Mouse (Mus musculus): ENCODE results near the gene Tsc22d4. TPM values are rescaled to one million over a fixed set of nuclear protein-coding genes. Genes with fewer than 3 reads are reported as not detected.

Tsc22d4 gene
- polyA plus RNA-seq, 1 experiment = 48.1 TPM

DNA sequence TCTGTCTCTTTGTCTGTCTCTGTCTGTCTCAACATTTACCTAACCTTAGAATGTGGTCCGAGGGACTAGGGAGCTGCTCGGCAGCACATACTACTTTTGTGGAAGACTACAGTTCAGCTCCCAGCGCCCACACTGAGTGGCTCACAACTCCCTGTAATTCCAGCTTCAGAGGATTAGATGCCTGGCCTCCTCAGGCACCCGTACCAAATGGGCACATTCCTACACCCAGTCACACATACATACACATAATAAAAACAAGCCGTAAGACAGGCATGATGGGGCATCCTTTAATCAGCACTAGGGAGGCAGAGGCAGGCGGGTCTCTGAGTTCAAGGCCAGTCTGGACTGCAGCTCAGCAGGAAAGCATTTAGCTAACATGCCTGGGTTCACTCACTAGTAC, 2.7 kb upstream of the Tsc22d4 start:
- Histone ChIP-seq H3K27me3 (ENCODE audit: control insufficient read depth, insufficient read depth, insufficient read length) (no peaks in the 10 kb centered on the region), H3ac (ENCODE audit: control insufficient read depth, insufficient read length) (no peak overlapping the region), H3K36me3 (ENCODE audit: control insufficient read depth, insufficient read depth) (no peaks in the 10 kb centered on the region), H3K4me2 (ENCODE audit: low read depth) (no peak overlapping the region), H3K4me3 (no peak overlapping the region), H3K79me2 (ENCODE audit: control insufficient read depth, insufficient read depth) (peaks cover 16% of the 10 kb centered on the region)
- TF ChIP-seq REST (IDR thresholded peaks at IDR 0.05; ENCODE audit: insufficient read depth, insufficient read length) (no peak), POLR2A (IDR thresholded peaks at IDR 0.05; ENCODE audit: insufficient read length, low read depth) (no peak), SRF (IDR thresholded peaks at IDR 0.05; ENCODE audit: control insufficient read depth, insufficient read length, low read depth) (no peak), CEBPB (IDR thresholded peaks at IDR 0.05; ENCODE audit: insufficient read depth, poor library complexity, severe bottlenecking) (no peak), USF1 (IDR thresholded peaks at IDR 0.05; ENCODE audit: low read depth) (no peak)

DNA sequence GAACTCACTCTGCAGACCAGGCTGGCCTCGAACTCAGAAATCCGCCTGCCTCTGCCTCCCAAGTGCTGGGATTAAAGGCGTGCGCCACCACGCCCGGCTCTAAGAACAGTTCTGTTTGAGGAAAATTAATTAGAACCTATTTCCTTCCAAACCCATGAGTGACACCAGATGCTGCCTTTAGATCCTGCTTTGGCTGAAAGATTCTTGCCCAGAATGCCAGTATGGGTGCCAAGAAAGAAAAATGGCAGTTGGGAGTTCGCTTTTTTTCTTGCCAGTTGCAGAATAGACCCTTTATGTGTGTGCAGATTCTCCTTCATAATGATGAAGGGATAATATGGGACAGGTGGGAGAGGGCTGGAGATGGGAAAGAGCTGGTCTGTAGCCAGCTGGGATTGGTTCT, 1.3 kb upstream of the Tsc22d4 start:
- no peak for TF ChIP-seq MYOD1 (IDR thresholded peaks at IDR 0.05; ENCODE audit: control insufficient read depth in 1 of 3, insufficient read length in 2 of 3, low read depth in 2 of 3)
- no peak for TF ChIP-seq TCF12 (IDR thresholded peaks at IDR 0.05; ENCODE audit: insufficient read depth, poor library complexity, severe bottlenecking)
- TF ChIP-seq POLR2AphosphoS2 (IDR thresholded peaks at IDR 0.05; ENCODE audit: insufficient read length, low read depth) = no peak
- no peak for TF ChIP-seq CEBPB (IDR thresholded peaks at IDR 0.05; ENCODE audit: insufficient read depth, poor library complexity, severe bottlenecking)
- no peak for TF ChIP-seq MYOG (IDR thresholded peaks at IDR 0.05; ENCODE audit: control insufficient read depth in 1 of 3, insufficient read depth in 1 of 3, insufficient read length in 2 of 3, low read depth in 2 of 3)
- no peaks in the 10 kb centered on the region for H3K27me3 ChIP-seq (ENCODE audit: control insufficient read depth, insufficient read depth, insufficient read length)
- H3K36me3 ChIP-seq (ENCODE audit: control insufficient read depth, insufficient read depth) = no peaks in the 10 kb centered on the region
- H3K79me2 ChIP-seq (ENCODE audit: control insufficient read depth, insufficient read depth) = peaks cover 25% of the 10 kb centered on the region
- H3ac ChIP-seq (ENCODE audit: control insufficient read depth, insufficient read length) = no peak overlapping the region
- H3K4me3 ChIP-seq = no peak overlapping the region
- H3K4me2 ChIP-seq (ENCODE audit: low read depth) = no peak overlapping the region

DNA sequence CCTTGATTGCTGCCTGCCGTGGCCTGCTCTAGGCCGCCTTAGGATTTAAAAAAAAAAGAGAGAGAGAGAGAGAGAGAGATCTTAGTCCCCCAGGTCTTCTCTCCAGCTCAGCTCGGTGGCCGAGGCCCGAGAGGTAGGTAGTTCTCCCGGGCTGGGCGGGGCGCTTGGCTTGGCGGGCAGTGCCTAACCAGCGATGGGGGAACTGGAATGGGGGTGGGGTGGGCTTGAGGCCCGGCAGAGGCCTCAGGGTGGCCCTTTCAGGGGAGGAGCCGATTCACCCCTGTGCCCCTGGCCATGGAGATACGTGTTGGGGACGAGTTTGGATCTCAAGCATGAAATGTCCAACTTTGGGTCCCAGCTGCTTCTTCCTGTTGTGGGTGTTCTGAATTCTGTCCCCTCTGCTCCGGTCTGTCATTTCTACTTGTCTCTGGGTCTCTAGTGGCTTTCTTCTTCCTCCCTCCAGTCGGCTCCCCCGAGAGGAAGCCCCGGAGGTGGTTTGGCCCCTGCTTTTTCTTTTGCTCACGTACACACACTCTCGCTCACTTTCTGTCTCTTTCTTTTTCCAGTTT, 836 bp downstream of the Tsc22d4 start:
- peaks cover 5% of the 10 kb centered on the region for H3K36me3 ChIP-seq (ENCODE audit: control insufficient read depth, insufficient read depth)
- H3K4me3 ChIP-seq = peak overlapping the region; percentile 97
- H3K27me3 ChIP-seq (ENCODE audit: control insufficient read depth, insufficient read depth, insufficient read length) = no peaks in the 10 kb centered on the region
- TF ChIP-seq MYOG (IDR thresholded peaks at IDR 0.05; ENCODE audit: control insufficient read depth in 1 of 3, insufficient read depth in 1 of 3, insufficient read length in 2 of 3, low read depth in 2 of 3) (no peak), REST (IDR thresholded peaks at IDR 0.05; ENCODE audit: insufficient read depth, insufficient read length) (no peak), CEBPB (IDR thresholded peaks at IDR 0.05; ENCODE audit: insufficient read depth, poor library complexity, severe bottlenecking) (no peak), E2F4 (IDR thresholded peaks at IDR 0.05; ENCODE audit: insufficient read depth) (no peak), SRF (IDR thresholded peaks at IDR 0.05; ENCODE audit: control insufficient read depth, insufficient read length, low read depth) (no peak), MAX (IDR thresholded peaks at IDR 0.05; ENCODE audit: low read depth) (no peak), POLR2A (IDR thresholded peaks at IDR 0.05; ENCODE audit: insufficient read length, low read depth) (no peak), TCF12 (IDR thresholded peaks at IDR 0.05; ENCODE audit: insufficient read depth, poor library complexity, severe bottlenecking) (no peak)
- H3K79me2 ChIP-seq (ENCODE audit: control insufficient read depth, insufficient read depth) = peaks cover 27% of the 10 kb centered on the region
- H3ac ChIP-seq (ENCODE audit: control insufficient read depth, insufficient read length) = peak overlapping the region; percentile 76
- peak overlapping the region; percentile 94 for H3K4me2 ChIP-seq (ENCODE audit: low read depth)

DNA sequence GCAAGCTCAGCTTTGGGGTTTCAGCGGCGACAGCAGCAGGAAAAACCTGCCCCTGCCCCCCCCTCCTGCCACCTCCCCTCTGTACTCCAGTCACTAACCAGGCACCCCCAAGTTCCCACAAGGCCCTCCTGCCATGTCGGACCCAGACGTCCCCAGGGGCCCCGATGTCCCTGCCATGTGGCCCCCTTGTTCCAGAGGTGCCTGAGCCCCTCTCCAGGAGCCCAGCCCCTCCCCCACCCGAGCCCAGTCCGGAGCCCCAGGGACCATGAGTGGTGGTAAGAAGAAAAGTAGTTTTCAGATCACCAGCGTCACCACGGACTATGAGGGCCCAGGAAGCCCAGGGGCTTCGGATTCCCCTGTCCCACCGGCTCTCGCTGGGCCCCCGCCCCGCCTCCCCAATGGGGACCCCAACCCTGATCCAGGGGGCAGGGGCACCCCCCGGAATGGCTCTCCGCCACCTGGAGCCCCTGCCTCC, 1.4 kb downstream of the Tsc22d4 start:
- Histone ChIP-seq H3K4me3 (peak overlapping the region; percentile 97), H3K27me3 (ENCODE audit: control insufficient read depth, insufficient read depth, insufficient read length) (no peaks in the 10 kb centered on the region), H3K36me3 (ENCODE audit: control insufficient read depth, insufficient read depth) (peaks cover 5% of the 10 kb centered on the region)

DNA sequence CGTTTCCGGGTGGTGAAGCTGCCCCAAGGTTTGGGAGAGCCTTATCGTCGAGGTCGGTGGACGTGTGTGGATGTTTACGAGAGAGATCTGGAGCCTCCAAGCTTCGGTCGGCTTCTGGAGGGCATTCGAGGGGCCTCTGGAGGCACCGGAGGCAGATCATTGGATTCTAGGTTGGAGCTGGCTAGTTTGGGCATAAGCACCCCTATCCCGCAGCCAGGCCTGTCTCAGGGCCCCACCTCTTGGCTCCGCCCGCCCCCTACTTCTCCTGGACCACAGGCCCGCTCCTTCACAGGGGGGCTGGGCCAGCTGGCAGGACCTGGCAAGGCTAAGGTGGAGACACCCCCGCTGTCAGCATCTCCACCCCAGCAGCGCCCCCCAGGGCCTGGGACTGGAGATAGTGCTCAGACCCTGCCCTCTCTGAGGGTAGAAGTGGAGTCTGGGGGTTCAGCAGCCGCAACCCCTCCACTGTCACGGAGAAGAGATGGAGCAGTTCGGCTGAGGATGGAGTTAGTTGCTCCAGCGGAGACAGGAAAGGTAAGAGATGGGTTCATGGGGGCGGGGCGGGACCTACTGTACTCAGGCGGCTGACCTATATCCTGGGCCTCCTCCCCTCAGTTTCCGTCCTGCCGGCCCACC, 1.9 kb downstream of the Tsc22d4 start:
- Histone ChIP-seq H3K79me2 (ENCODE audit: control insufficient read depth, insufficient read depth) (peaks cover 27% of the 10 kb centered on the region), H3K36me3 (ENCODE audit: control insufficient read depth, insufficient read depth) (peaks cover 5% of the 10 kb centered on the region)

More for the DNA sequence above, 1.4 kb downstream of the Tsc22d4 start:
- H3ac ChIP-seq (ENCODE audit: control insufficient read depth, insufficient read length) = peak overlapping the region; percentile 76
- TF ChIP-seq TCF12 (IDR thresholded peaks at IDR 0.05; ENCODE audit: insufficient read depth, poor library complexity, severe bottlenecking) (no peak), CEBPB (IDR thresholded peaks at IDR 0.05; ENCODE audit: insufficient read depth, poor library complexity, severe bottlenecking) (no peak), POLR2AphosphoS2 (IDR thresholded peaks at IDR 0.05; ENCODE audit: insufficient read length, low read depth) (no peak), MAX (IDR thresholded peaks at IDR 0.05; ENCODE audit: low read depth) (no peak), TCF3 (IDR thresholded peaks at IDR 0.05; ENCODE audit: insufficient read length, low read depth) (no peak), SRF (IDR thresholded peaks at IDR 0.05; ENCODE audit: control insufficient read depth, insufficient read length, low read depth) (no peak), MYOD1 (IDR thresholded peaks at IDR 0.05; ENCODE audit: control insufficient read depth in 1 of 3, insufficient read length in 2 of 3, low read depth in 2 of 3) (no peak)
- H3K4me2 ChIP-seq (ENCODE audit: low read depth) = peak overlapping the region; percentile 94
- H3K79me2 ChIP-seq (ENCODE audit: control insufficient read depth, insufficient read depth) = peaks cover 27% of the 10 kb centered on the region

More for the DNA sequence above, 1.9 kb downstream of the Tsc22d4 start:
- Histone ChIP-seq H3K4me2 (ENCODE audit: low read depth) (peak overlapping the region; percentile 94), H3K4me3 (peak overlapping the region; percentile 97), H3K27me3 (ENCODE audit: control insufficient read depth, insufficient read depth, insufficient read length) (no peaks in the 10 kb centered on the region), H3ac (ENCODE audit: control insufficient read depth, insufficient read length) (peak overlapping the region; percentile 76)
- TF ChIP-seq POLR2A (IDR thresholded peaks at IDR 0.05; ENCODE audit: insufficient read length, low read depth) (no peak), SRF (IDR thresholded peaks at IDR 0.05; ENCODE audit: control insufficient read depth, insufficient read length, low read depth) (no peak), CEBPB (IDR thresholded peaks at IDR 0.05; ENCODE audit: insufficient read depth, poor library complexity, severe bottlenecking) (no peak), MAX (IDR thresholded peaks at IDR 0.05; ENCODE audit: low read depth) (no peak), MYOD1 (IDR thresholded peaks at IDR 0.05; ENCODE audit: control insufficient read depth in 1 of 3, insufficient read length in 2 of 3, low read depth in 2 of 3) (no peak), REST (IDR thresholded peaks at IDR 0.05; ENCODE audit: insufficient read depth, insufficient read length) (no peak), MYOG (IDR thresholded peaks at IDR 0.05; ENCODE audit: control insufficient read depth in 1 of 3, insufficient read depth in 1 of 3, insufficient read length in 2 of 3, low read depth in 2 of 3) (no peak), POLR2AphosphoS2 (IDR thresholded peaks at IDR 0.05; ENCODE audit: insufficient read length, low read depth) (no peak), USF1 (IDR thresholded peaks at IDR 0.05; ENCODE audit: low read depth) (no peak), TCF12 (IDR thresholded peaks at IDR 0.05; ENCODE audit: insufficient read depth, poor library complexity, severe bottlenecking) (no peak), TCF3 (IDR thresholded peaks at IDR 0.05; ENCODE audit: insufficient read length, low read depth) (no peak), E2F4 (IDR thresholded peaks at IDR 0.05; ENCODE audit: insufficient read depth) (no peak)

Data from myocyte (in vitro differentiated cells).